Mouse (Mus musculus) subcutaneous adipose tissue, adult 2 months (tissue): Measurements from ENCODE around the gene Mthfsd. TPM values are rescaled to one million over a fixed set of nuclear protein-coding genes. Genes with fewer than 3 reads are reported as not detected.

Source experiments
- polyA plus RNA-seq: library from polyadenylated mRNA; depleted of rRNA; stranded (reverse); fragments of >200 nt; gene quantifications from 2 replicates; pipeline ENCODE4 v1.2.3, GENCODE M21; 2012; ENCODE audit warnings: low replicate concordance; rRNA removed

Mthfsd gene
- polyA plus RNA-seq, result 88.7 and 88.8 TPM in 2 replicates

GRCm38 (mm10) chr8:121107668-121108656 lies at the start of gene Mthfsd:
Mthfsd (minus strand) TSS chr8:121108392.

DNA sequence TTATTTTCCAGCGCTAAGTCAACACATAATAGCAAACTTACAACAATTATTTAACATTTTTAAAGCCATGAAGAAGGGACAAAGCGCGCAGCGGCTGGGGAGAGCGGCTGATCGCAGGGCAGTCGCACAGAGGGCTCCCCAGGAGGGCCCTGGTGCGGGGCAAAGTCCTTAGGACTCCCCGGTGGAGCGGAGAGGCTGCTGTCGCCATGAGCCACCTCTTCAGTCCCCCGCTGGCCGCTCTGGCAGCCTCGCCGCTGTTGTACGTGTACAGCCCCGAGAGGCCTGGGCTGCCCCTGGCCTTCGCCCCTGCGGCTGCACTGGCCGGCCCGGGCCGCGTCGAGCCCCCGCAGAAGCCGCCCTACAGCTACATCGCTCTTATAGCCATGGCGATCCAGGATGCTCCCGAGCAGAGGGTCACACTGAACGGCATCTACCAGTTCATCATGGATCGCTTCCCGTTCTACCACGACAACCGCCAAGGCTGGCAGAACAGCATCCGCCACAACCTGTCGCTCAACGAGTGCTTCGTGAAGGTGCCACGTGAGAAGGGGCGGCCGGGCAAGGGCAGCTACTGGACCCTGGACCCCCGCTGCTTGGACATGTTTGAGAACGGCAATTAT lies 19.7 kb upstream of the Mthfsd start, which contains the start of gene Foxl1:
TSS of gene Foxl1 (plus strand) at position 185 of the 620 bp plus-strand sequence.

DNA sequence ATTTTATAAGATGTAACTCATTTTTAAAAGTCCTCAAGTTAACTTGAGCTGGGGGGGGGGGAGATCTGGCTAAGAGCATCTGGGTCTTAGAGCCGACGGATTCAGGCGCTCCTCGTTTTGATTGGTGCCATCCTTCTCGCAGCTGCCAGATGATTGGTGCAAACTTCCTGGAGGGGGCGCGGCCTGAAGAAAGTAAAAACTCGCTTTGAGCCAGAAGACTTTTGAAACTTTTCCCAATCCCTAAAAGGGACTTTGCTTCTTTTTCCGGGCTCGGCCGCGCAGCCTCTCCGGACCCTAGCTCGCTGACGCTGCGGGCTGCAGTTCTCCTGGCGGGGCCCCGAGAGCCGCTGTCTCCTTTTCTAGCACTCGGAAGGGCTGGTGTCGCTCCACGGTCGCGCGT lies 7.8 kb upstream of the Mthfsd start, which contains the start of gene Foxc2:
TSS of gene Foxc2 (plus strand) at position 224 of the 400 bp plus-strand sequence.

DNA sequence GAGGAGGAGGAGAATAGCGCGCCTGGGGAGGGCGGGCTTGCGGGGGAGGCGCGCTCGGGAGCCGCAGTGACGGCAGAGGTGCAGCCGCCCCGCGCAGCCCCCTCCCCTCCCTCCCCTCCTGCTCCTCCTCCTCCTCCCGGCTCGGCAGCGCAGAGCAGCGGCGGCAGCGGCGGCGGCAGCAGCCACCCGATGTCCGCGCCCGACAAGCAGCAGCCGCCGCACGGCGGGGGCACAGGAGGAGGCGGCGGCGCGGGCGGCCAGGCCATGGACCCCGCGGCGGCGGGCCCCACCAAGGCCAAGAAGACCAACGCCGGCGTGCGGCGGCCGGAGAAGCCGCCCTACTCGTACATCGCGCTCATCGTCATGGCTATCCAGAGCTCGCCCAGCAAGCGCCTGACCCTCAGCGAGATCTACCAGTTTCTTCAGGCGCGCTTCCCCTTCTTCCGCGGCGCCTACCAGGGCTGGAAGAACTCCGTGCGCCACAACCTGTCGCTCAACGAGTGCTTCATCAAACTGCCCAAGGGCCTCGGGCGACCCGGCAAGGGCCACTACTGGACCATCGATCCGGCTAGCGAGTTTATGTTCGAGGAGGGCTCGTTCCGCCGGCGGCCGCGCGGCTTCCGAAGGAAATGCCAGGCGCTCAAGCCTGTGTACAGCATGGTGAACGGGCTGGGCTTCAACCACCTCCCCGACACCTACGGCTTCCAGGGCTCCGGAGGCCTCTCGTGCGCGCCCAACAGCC lies 23.8 kb downstream of the Mthfsd start, which contains the start of gene Foxf1:
TSS of gene Foxf1 (plus strand) at position 177 of the 742 bp plus-strand sequence.

Other genes starting within 250 kb of the Mthfsd start
- gene Foxf1, start 24.0 kb downstream of the Mthfsd start, polyA plus RNA-seq, result 2.8 and 5.6 TPM in 2 replicates
- gene Foxc2, start 7.8 kb upstream of the Mthfsd start, polyA plus RNA-seq, result 1.7 and 2.3 TPM in 2 replicates
- 0.11 and 0.23 TPM in 2 replicates for gene Foxl1, start 19.5 kb upstream of the Mthfsd start, polyA plus RNA-seq